Mouse (Mus musculus) heart, postnatal 36 days (tissue): ENCODE data around the gene Krt12. TPM values are rescaled to one million over a fixed set of nuclear protein-coding genes. Genes with fewer than 3 reads are reported as not detected.
A peak's percentile ranks its signal among the peaks of the same experiment; 100 is the strongest.

Experiments
- DNase-seq, 2 experiments: peaks; one replicate each; pipeline ENCODE4 v3.0.0; 2021 to 2022
- intact Hi-C: fragments of 180-260 bp; cut with DNase I; formaldehyde crosslinking; loops from one replicate; pipeline ENCODE4 v1.15.1; 2025
- total RNA-seq, 2 experiments: library from RNA; stranded (reverse); gene quantifications; 2 replicates each; pipeline ENCODE4 v1.2.3; 2021

The Krt12 gene
- not detected for total RNA-seq

DNA sequence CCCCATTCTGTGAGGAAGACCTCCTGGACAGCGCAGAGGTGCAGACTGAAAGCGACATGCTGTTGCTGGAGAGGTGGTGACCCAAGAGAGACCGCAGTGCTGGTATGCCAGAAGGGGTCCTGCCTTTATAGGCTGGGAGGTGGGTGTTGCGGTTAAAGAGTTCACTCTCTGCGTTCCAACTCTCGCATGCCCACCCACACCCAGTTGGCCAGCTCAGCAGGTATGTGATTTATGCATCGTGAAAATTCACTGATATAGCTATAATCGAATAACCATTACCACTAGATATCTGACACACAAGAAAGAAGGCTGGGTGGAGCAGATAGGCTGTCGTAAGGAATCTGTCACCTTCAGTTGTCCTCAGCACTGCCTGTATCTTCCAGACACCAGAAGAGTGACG is at the start of gene Krt12:
Krt12 (minus strand) TSS at position 101 of the 400 bp plus-strand sequence.
- DNase-seq, result no peak
- intact Hi-C loops, result no loop called here

DNA sequence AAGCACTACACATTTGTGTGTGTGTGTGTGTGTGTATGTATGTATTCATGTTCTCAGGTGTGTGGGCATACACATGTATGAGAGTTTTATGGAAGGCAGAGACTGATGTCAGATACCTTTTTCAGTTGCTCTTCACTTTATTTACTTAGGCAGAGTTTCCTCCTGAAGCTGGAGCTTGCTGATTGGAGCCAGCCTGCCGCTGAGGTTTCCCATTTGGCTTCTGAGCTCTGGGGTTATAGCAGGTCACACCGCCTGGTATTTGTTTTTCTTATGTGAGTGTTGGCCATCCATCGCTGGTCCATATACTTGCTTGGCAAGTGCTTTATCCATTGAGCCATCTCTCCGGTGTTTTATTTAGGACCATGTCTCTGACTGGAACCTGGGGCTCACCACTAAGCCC is 47.2 kb upstream of the Krt12 start:
- intact Hi-C loops, result loop anchor here (5.0 kb wide), 2 partner anchors 813 to 828 kb away; no protein-coding TSS in a partner anchor
- DNase-seq, result no peak

GRCm38 (mm10) chr11:99468566-99468965 is 46.5 kb upstream of the Krt12 start:
- DNase-seq, result no peak
- intact Hi-C loops, result loop anchor here (5.0 kb wide), 2 partner anchors 814 to 829 kb away; no protein-coding TSS in a partner anchor

- intact Hi-C loops, result loop anchor here (5.0 kb wide), 2 partner anchors 816 to 831 kb away; no protein-coding TSS in a partner anchor
- DNase-seq, result no peak
Observed at GRCm38 (mm10) chr11:99466316-99466715, 44.3 kb upstream of the Krt12 start.

DNA sequence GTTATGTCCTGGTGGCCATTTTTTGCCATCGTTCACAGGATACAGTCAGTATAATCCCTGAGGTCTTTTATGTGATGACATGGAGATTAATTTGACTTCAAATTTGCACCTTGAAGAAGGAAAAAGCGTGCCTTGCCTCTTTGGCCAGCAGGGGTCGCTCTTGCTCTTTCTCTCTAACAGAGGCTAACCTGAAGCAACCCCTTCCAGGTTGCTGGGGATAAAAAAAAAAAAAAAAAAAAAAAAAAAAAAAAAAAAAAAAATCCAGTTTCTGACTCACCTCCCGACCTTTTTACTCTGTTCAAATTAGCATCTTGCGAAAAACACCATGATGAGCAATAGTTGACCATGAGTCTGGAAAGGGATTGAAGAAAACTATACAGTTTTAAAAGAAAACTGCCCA is 42.8 kb upstream of the Krt12 start:
- intact Hi-C loops, result loop anchor here (2.0 to 5.0 kb wide), 5 partner anchors 53 to 832 kb away; no protein-coding TSS in a partner anchor
- peak; percentile 59 to 74 for DNase-seq

- intact Hi-C loops, result loop anchor here (1.0 to 5.0 kb wide), 4 partner anchors 51 to 706 kb away; no protein-coding TSS in a partner anchor
- DNase-seq, result peak; percentile 40 to 70
Observed at GRCm38 (mm10) chr11:99463155-99463554, 41.1 kb upstream of the Krt12 start.

DNA sequence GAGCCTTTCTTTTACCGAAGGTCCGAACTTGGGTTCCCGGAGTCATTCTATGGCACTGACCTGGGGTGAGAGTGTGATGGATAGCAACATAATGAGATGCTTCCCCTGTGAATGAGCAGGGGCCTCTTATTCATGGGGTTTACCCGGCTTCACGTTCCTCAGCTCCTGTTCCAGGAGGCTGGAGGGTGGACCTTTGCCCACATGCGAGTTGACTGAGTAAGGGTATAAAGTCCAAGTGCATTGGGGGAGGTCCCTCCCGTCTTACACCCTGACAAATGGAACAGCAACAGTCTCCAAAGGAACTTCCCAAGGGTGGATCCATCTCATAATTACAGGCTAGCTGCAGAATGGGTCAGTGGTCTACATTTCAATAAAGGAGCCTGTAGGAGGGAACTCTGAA is 39.7 kb upstream of the Krt12 start:
- DNase-seq, result no peak
- intact Hi-C loops, result loop anchor here (2.0 to 5.0 kb wide), 3 partner anchors 49 to 707 kb away; no protein-coding TSS in a partner anchor

DNA sequence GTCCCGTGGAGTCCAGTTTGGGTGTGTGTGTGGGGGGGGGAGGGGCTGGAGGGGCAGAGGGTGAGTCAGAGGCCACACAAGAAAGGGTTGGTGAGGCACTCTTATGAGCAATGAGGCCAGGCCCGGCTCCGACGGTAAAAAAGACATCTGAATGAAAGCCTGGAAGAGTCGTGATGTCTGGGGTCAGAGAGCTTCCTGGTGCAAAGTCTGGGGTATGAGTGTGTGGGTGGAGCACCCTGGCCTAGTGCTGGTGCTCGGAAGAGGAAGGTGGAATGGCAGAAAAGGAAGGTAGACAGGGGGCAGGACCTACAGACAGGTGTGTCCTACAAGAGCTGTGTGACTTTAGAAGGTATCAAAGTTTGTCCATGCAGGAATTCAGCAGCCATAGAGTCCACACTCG is 36.8 kb upstream of the Krt12 start:
- intact Hi-C loops, result no loop called here
- DNase-seq, result no peak

DNA sequence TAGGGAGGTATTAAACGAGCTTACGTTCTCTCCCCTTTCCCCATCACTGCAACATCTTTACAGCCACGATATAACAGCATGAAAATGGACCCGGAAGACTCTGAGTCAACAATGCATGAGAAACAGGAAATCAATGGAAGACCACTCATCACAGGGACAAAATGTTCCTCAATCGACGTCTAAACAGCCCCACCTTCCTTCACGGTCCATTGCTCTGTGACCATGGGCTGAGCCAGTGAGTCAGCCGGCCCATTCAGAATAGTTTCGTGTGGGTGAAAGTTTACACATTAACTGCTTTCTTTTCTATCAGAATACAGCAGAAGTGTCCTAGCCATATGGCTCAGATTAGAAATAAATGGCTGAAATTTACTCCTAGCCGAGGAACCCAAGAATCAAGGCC is 32.7 kb upstream of the Krt12 start:
- intact Hi-C loops, result no loop called here
- no peak for DNase-seq

DNA sequence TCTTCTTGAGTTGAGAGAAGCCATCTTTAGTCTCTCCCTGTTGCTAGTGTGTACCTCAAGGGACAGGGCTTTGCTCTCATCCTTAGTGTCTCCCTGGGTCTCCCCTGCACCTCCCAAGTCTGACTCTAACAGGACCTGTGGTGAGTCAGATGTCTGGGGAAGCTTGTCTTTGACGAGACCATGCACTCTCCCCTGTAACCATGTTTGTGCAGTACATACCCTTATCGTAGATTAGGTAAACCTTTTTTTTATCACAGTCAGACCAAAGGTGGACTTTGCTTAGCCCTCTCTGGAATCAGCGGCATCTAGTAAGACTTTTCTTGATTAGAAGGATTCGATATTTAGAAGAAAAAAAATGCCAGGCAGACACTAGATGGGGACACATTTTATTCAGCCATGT is 32.0 kb upstream of the Krt12 start:
- intact Hi-C loops, result no loop called here
- DNase-seq, result no peak

DNA sequence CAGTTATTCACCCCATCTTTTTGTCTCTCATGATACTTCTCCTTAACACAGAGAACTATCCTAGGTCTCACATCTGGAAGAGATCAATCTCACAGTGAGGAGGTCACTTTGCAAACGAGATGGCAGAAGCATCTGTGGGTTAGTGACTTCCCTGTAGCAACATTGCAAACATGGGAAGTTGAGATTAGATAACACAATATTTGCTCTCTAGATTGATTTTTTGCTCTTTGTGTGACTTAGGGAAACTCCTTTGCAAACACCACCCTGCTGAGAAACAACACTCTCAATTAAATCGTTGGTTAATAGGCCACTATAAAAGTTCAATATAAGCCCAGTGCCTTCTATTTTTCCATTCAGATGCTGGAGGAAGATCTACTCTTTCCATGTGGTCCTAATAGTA is 26.7 kb upstream of the Krt12 start:
- DNase-seq, result no peak
- intact Hi-C loops, result no loop called here

DNA sequence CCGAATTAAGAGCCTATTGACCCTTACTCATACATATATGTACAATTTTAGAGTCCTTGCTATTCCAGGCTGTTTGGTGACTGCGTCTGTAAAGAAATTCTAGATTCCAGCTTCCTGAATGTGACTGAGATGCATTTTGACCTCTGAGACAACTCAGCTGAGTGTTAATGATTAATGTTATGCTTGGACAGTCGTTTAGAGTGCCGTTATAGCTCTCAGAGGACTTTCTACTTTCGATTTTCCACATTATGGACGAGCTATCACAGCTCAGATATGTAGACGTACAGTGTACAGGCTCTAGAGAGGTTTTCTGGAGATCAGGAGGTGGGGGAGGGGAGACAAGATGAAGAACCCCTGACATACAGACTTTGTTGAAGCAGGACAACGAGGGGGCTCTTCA is 19.2 kb upstream of the Krt12 start:
- no peak for DNase-seq
- intact Hi-C loops, result no loop called here

GRCm38 (mm10) chr11:99439465-99439864 is 17.4 kb upstream of the Krt12 start:
- intact Hi-C loops, result no loop called here
- DNase-seq, result no peak

GRCm38 (mm10) chr11:99437972-99438371 is 15.9 kb upstream of the Krt12 start, which contains the start of gene Krt20:
Gene Krt20, minus strand, starts transcription at chr11:99438150.
- no peak for DNase-seq
- intact Hi-C loops, result no loop called here

- intact Hi-C loops, result no loop called here
- no peak for DNase-seq
Observed at GRCm38 (mm10) chr11:99436625-99437024, 14.6 kb upstream of the Krt12 start.

- no peak for DNase-seq
- intact Hi-C loops, result no loop called here
Observed at GRCm38 (mm10) chr11:99430670-99431069, 8.6 kb upstream of the Krt12 start.

DNA sequence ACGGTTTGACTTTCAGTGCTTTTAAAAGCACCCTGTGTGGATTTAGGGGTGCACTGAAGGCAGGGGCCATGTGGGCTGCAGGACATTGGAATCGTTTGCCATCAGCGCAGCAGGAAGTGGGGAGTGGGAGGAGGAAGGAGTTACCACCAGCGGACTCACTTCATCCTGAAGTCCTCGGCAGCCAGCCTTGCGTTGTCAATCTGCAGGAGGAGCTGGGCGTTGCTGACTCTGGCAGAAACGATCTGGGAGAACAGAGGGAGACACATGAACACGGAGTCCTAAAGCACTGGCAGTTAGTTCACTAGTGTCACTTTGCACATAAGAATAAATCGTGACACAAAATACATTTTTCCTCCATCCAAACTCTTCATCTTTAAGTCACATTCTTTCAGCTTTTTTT is 1.5 kb downstream of the Krt12 start:
- no peak for DNase-seq
- intact Hi-C loops, result no loop called here

DNA sequence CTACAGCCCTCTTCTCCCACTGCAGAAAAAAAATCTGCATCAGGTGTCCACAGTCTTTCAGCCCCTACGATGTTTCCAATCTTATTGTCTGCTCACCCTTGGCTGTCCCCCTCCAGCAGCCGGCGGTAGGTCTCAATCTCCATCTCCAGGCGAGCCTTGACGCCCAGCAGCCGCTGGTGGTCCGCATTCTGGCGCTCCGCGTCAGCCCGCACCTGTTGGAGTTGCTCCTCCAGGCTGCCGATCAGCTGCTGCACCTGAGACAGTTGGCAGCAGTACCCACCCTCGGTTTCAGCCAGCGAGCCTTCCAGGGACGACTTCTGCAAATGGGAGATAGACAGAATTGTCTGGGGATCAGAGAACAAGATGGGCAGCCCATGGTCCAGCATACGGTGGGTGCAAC is 4.2 kb downstream of the Krt12 start:
- intact Hi-C loops, result no loop called here
- no peak for DNase-seq

DNA sequence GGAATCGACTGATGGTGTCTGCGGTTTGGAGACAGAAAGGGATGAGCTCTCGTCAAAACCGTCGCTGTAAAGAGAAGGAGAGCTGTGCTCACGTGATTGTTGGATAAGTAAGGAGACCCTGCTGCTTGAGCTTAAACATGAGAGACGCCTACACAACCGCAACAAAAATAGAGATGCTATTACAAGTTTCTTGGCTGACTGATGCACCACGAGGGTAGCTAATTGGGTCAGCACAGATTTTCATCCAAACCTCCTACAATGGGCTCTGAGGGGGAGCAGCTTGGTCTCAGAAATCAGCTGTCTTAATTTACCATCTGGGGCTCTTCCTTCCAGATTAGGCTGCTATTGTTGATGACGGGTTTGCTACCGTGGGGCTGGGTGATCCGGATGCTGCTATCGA is 5.2 kb downstream of the Krt12 start:
- intact Hi-C loops, result no loop called here
- DNase-seq, result no peak

DNA sequence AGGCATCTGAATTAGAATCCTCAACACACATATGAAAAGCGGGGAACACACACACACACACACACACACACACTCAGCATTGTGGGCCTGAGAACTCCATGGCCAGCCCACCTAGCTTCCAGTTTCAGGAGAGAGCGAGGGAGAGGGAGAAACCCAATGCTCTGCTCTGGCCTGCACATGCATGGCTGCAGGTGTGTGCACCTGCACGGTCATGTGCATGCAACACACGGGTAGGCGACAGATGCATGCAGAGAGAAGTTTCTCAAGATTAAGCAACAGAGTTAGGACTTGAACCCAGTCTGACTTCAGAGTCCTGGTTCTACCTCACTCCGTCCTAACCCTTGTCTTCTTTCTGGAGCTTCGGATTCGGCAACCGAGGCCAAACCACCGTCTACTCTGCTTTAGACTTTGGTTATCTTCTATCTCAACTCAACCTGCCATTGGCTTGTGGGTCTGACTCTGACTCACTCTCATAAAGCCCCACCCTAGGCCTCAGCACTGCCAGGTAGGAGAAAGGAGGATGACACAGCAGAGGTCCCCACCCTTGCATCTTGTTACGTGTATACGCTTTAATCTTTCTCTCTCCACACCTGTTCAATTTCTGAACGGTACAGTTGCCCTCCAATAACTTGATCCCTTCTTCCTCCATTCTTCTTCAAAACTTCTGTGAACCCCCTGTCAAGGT is 7.5 kb downstream of the Krt12 start:
- intact Hi-C loops, result loop anchor here (5.0 kb wide), 1 partner anchor 48 kb away; no protein-coding TSS in a partner anchor

DNA sequence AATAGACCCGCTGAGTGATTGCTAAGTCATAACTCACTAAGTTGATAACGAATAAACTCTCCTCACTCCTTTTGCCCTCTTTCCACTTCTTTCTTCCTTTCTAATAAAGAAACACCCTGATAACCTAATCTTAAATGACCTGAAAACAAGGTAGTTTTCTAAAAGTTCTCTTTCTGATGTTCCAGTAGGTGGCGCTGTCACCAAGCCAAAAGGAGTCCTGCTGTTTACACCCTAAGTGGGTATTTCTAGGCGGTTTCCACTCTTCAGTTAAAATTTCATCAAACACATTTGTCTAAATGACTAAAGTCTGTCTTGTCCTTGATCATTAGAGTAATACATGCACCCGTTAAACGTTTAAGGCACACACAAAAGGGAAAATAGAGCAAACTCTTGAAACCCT is 8.8 kb downstream of the Krt12 start:
- peak; percentile 6 to 22 for DNase-seq
- intact Hi-C loops, result loop anchor here (5.0 kb wide), 1 partner anchor 49 kb away; no protein-coding TSS in a partner anchor

More for the DNA sequence above, 7.5 kb downstream of the Krt12 start:
- DNase-seq, result no peak

GRCm38 (mm10) chr11:99406186-99406585 is 15.9 kb downstream of the Krt12 start:
- DNase-seq, result no peak
- intact Hi-C loops, result no loop called here
